Mouse (Mus musculus): ENCODE results near the gene Tmco4.

- TF ChIP-seq GATA1 (IDR thresholded peaks at IDR 0.05; ENCODE audit: borderline replicate concordance, low read length) (no peak), FLI1 (IDR thresholded peaks at IDR 0.05; ENCODE audit: low read length) (no peak)
Measured at GRCm38 (mm10) chr4:139037795-139038607, 65.3 kb downstream of the Tmco4 start.
